Mouse (Mus musculus) gastrocnemius, postnatal 10 days (tissue): Measurements from ENCODE around the gene Cacna1i. TPM values are rescaled to one million over a fixed set of nuclear protein-coding genes. Genes with fewer than 3 reads are reported as not detected.

Source experiments
- DNase-seq: peaks from one replicate; pipeline ENCODE4 v3.0.0; 2021; ENCODE audit warnings: mixed read lengths
- total RNA-seq, 2 experiments: library from RNA; stranded (reverse); gene quantifications; 2 replicates each; pipeline ENCODE4 v1.2.3; 2021

Cacna1i gene
- total RNA-seq, 2 experiments from 2014 or later = 0.07 to 0.12 TPM

DNA sequence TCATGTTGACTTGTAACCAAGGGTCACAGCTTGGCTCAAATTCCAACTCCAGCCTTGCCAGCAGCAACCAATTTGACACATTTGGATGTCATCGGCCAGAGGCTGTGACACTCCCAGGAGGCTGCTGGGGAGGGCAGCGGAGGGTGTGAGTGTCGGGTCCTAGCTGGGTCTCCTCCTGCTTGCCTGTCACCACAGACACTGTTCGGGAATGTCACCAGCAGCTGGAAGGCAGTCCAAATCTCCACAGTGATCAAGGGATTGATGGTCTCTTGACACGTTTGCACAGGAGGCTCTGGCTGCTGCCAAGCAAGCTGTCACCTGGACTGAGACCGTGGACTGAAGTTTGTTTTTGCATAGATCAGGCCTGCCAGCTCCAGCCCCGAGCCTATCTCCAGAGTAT is 123.6 kb downstream of the Cacna1i start:
- no peak for DNase-seq

GRCm38 (mm10) chr15:80413070-80413469 is 126.0 kb downstream of the Cacna1i start:
- no peak for DNase-seq

DNA sequence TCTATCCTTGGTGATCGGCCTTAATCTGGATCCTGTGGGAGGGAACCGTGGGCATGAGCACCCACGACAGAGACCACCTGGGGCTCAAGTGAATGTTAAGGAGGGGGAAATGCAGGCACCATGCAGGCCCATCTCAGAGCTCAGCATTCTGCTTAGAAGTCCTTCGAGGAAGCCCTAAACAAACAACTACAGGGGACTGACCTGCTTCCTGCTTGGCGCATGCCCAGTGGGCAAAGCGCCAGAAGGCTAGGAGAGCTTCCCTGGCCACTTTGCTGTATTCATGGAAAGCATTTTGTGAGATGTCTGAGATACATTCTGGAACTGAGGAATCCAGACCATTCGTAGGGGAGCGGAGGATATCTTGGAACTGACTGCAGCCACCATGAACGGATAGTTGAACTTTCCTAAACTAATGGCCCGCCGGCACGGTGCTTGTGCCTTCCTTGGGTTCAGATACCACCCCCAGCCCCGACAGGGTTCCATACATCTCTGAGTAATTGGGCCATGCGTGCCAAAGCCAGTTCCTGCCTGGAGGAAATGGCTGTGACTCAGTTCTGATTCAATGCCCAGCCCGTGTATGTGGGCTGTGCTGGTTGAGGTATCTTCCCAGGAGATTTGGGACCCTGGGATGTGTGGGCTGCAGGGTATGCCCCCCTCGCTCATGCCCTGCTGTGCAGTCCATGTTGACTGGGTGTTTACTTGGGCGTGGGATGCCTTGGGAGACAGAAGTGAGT is 127.1 kb downstream of the Cacna1i start:
- no peak for DNase-seq

- no peak for DNase-seq
Measured at GRCm38 (mm10) chr15:80415132-80415531, 128.1 kb downstream of the Cacna1i start.

DNA sequence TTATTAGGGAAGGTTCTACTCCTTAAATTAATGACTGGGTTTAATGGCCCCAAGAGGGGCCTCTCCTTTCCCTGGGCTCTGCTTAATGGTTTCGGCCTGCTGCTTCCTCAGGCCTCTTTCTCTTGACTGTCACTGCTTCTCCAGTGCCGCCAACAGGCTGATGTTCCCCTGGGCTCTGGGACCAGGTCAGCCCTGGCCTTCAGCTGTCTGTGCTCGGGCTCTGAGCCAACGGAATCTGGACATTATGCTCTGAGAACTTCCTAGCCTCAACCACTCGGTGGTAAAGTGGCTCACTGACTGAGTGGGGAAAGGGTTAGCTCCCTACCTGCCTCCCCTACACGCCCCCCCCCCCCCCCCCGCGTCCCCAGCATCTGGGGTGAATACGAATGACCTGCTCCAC is 130.0 kb downstream of the Cacna1i start:
- no peak for DNase-seq

DNA sequence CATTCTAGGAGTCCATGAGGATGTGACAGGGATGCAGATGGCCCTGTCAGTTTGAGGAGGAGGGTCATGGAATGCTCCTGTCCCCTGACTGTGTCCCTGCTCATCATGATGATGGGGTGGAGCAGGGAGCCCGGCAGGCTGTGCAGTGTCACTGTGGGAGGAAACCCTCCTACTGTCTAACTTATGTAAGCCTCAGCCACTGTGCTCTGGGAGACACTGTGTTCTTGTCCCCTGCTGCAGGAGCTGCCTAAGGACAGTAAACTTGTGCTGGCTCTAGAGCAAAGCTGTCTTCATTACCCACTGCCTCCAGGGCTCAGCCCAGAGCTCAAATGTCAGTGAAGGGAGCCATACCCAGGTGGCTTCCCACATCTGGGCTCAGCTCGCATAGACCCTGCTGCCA is 131.1 kb downstream of the Cacna1i start:
- DNase-seq = no peak

DNA sequence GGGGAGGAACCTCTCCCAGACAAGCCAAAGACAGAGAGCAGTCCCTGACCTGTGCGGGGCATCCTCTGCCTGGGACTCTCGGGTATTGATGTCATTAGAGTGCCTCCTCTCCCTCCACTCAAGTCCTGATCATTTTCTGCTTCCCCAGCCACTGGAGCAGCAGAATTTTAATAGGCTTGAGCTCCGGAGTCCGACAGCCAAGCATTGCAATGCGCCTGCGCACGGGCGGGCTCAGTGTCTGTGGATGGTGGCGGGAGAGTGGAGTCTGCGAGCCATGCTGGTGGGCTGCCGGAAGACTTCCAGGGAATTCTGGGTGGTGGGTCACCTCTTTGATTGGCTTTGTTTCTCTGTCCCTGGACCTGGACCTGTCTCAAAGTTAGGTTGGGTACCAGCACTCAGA is 143.3 kb downstream of the Cacna1i start:
- DNase-seq = no peak

DNA sequence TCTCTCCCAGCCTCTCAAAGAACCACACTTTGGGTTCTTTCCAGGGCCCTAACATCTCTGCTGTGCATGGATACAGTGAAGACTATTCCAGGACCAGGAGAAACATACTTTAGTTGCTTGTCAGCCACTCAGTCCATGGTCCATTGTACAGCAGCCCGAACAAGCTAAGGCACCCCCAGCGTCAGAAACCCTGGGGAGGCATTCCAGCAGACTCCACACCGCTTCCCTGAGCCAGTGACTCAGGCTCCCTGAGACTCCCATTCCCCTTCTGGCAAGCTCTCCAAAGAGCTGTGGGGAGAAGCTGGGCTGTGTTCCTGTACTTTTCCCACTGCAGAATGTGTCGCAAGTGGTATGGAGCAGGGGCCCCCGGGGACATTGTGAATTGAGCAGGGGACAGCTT is 149.9 kb downstream of the Cacna1i start:
- no peak for DNase-seq

DNA sequence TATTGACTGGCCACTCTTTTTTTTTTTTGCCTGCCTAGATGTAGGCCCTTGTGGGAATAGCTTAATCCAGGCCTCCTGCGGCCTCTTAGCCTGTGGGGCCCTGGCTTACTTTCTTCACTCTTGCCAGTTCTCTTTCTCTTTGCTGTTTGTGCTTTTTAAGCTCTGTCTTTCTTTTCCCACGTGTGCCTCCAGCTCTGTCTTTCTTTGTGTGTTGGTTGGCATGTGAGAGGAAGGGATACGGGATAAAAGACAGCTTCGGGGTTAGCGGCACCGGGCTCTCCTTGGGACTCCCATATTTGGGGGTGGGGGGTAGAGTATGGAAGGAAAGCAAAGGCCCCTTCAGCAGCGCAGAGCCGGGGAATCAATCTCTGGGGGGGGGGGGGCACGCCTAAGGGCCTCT is 151.0 kb downstream of the Cacna1i start:
- DNase-seq = no peak

GRCm38 (mm10) chr15:80438423-80438822 is 151.4 kb downstream of the Cacna1i start:
- DNase-seq = no peak

DNA sequence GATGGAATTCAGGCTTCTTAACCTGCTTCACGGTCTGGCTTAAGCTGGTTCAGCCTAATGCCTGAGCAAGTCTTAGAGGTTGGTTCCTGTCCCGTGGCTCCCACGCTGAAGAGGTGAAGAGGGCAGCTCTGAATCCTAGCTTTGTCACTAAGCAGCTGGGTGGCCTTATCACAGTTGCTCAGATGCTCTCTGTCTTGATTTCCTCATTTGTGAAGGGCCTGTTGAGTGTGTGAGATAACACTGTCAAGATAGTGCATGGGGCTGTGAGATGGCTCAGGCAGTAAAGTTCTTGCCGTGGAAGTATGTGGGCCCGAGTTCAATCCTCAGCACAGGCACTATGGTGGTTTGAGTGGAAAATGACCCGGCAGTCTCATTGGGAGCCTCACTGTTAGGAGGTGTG is 153.2 kb downstream of the Cacna1i start:
- no peak for DNase-seq

- no peak for DNase-seq
Measured at GRCm38 (mm10) chr15:80445956-80446687, 159.1 kb downstream of the Cacna1i start.

Other genes with a start within 250 kb of the Cacna1i start
- 10 to 100 TPM; 16.1 to 17.0 TPM for gene Syngr1, start 195.9 kb upstream of the Cacna1i start, total RNA-seq
- gene Rpl3, start 195.4 kb upstream of the Cacna1i start, total RNA-seq = 100 to 1,000 TPM; 224 to 271 TPM
- 10 to 100 TPM; 17.1 to 20.6 TPM for gene Tab1, start 154.1 kb upstream of the Cacna1i start, total RNA-seq
- 1 to 10 TPM; 2.8 to 3.1 TPM for gene Mgat3, start 113.5 kb upstream of the Cacna1i start, total RNA-seq
- 10 to 100 TPM; 22.8 to 27.2 TPM for gene Mief1, start 53.2 kb upstream of the Cacna1i start, total RNA-seq
- 1 to 10 TPM in 1 of 2 experiments, not detected in 1; 7.5 TPM for gene AC140267.1, start 51.4 kb upstream of the Cacna1i start, total RNA-seq
- 100 to 1,000 TPM in 1 of 2 experiments, 10 to 100 TPM in 1; 94.7 to 131 TPM for gene Atf4, start 32.1 kb upstream of the Cacna1i start, total RNA-seq
- 10 to 100 TPM; 16.7 to 18.8 TPM for gene Rps19bp1, start 22.9 kb upstream of the Cacna1i start, total RNA-seq